Comparison of ENCODE assay signal across 12 mouse cellular contexts in genomic region chr13:44503257-44503950, GRCm38 (mm10).
DNase-seq lines count a peak whose midpoint lies in the region; ATAC-seq lines count a peak whose summit lies in the region.
"Had no signal": no experiment of that assay in that cellular context is flagged by ENCODE, and none has a peak within 500 bp of the region (broad histone marks: within the 10 kb centered on the region; RNA-seq: fewer than 3 reads in every experiment).

No protein-coding gene starts in this region.

- intact Hi-C loops in gastrocnemius, postnatal 14 days (cut with DNase I; ENCODE audit: low total_unique reads), result no loop called here
- intact Hi-C loops in left cerebral cortex, postnatal 25 days (cut with DNase I), result no loop called here

- ATAC-seq in lung, embryonic 15.5 days (ENCODE audit: borderline replicate concordance, extremely low read depth, low FRiP score, low TSS enrichment), result no peak; the same call in 1 of the 2 replicates
- peak; percentile 79 for ATAC-seq in intestine, embryonic 16.5 days
- ATAC-seq in stomach, embryonic 14.5 days (ENCODE audit: insufficient number of reproducible peaks, insufficient read depth, low FRiP score, low read depth), result peak; percentile 56; the same call in 1 of the 2 replicates

- no peak overlapping the region for H3K4me3 ChIP-seq in lung, embryonic 15.5 days
- no peak overlapping the region for H3K4me3 ChIP-seq in intestine, embryonic 16.5 days (ENCODE audit: low read length)
- H3K4me3 ChIP-seq in stomach, embryonic 14.5 days (ENCODE audit: low read depth, low read length), result no peak overlapping the region
- H3K4me3 ChIP-seq: neural tube, embryonic 15.5 days had no signal

- no peaks in the 10 kb centered on the region for H3K36me3 ChIP-seq in lung, embryonic 15.5 days
- H3K36me3 ChIP-seq in intestine, embryonic 16.5 days (ENCODE audit: control insufficient read depth, insufficient read depth, low read length), result no peaks in the 10 kb centered on the region
- H3K36me3 ChIP-seq in stomach, embryonic 14.5 days (ENCODE audit: control insufficient read depth, insufficient read depth, low read length), result no peaks in the 10 kb centered on the region
- H3K36me3 ChIP-seq: neural tube, embryonic 15.5 days had no signal

- H3K9ac ChIP-seq in lung, embryonic 15.5 days, result no peak overlapping the region
- H3K9ac ChIP-seq in intestine, embryonic 16.5 days (ENCODE audit: low read depth, low read length), result no peak overlapping the region
- no peak overlapping the region for H3K9ac ChIP-seq in stomach, embryonic 14.5 days (replicated peaks; ENCODE audit: low read depth, low read length)
- H3K9ac ChIP-seq: neural tube, embryonic 15.5 days had no signal

- peak overlapping the region; percentile 50 for H3K27ac ChIP-seq in lung, embryonic 15.5 days
- peak overlapping the region; percentile 79 for H3K27ac ChIP-seq in intestine, embryonic 16.5 days (ENCODE audit: low read length)
- H3K27ac ChIP-seq in stomach, embryonic 14.5 days (ENCODE audit: low read length), result peak overlapping the region; percentile 61
- H3K27ac ChIP-seq: neural tube, embryonic 15.5 days had no signal

- no peak for DNase-seq in lung, postnatal 25 days (ENCODE audit: low spot score)
- peak; percentile 75 for DNase-seq in kidney, postnatal 14 days
- DNase-seq in gastrocnemius, postnatal 14 days, result no peak
- no peak for DNase-seq in left cerebral cortex, postnatal 25 days (ENCODE audit: low spot score in 2 of 2)
- DNase-seq: adrenal gland, adult 8-10 months; lung, adult 2 months; right cerebral cortex, postnatal 25 days had no signal

- H3K9me3 ChIP-seq in lung, embryonic 15.5 days, result no peaks in the 10 kb centered on the region
- H3K9me3 ChIP-seq in intestine, embryonic 16.5 days (ENCODE audit: control insufficient read depth, low read length), result no peaks in the 10 kb centered on the region
- H3K9me3 ChIP-seq in stomach, embryonic 14.5 days (ENCODE audit: control insufficient read depth, low read depth, low read length), result no peaks in the 10 kb centered on the region
- H3K9me3 ChIP-seq: neural tube, embryonic 15.5 days had no signal

- no peak overlapping the region for H3K4me2 ChIP-seq in lung, embryonic 15.5 days
- no peak overlapping the region for H3K4me2 ChIP-seq in intestine, embryonic 16.5 days (ENCODE audit: low read depth, low read length)
- 0 out of 2 replicates have a peak overlapping the region, but pooled peaks have one; percentile 7 for H3K4me2 ChIP-seq in stomach, embryonic 14.5 days (replicated peaks; ENCODE audit: low read depth, low read length)
- H3K4me2 ChIP-seq: neural tube, embryonic 15.5 days had no signal

- no peaks in the 10 kb centered on the region for H3K27me3 ChIP-seq in lung, embryonic 15.5 days
- H3K27me3 ChIP-seq in intestine, embryonic 16.5 days (replicated peaks; ENCODE audit: control insufficient read depth, insufficient read depth, low read length), result no peaks in the 10 kb centered on the region
- no peaks in the 10 kb centered on the region for H3K27me3 ChIP-seq in stomach, embryonic 14.5 days (ENCODE audit: control insufficient read depth, insufficient read depth, low read length)
- H3K27me3 ChIP-seq: CH12.LX had no signal

- 58% methylated on average over 15 of the region's 15 CpGs for WGBS in lung, embryonic 15.5 days
- WGBS in intestine, embryonic 16.5 days, result 59% methylated on average over 15 of the region's 15 CpGs
- WGBS in stomach, embryonic 14.5 days, result 47% methylated on average over 15 of the region's 15 CpGs

- peaks cover 25% of the 10 kb centered on the region for H3K4me1 ChIP-seq in lung, embryonic 15.5 days
- H3K4me1 ChIP-seq in intestine, embryonic 16.5 days (ENCODE audit: control insufficient read depth, insufficient read depth, low read length), result peaks cover 21% of the 10 kb centered on the region
- H3K4me1 ChIP-seq in stomach, embryonic 14.5 days (ENCODE audit: control insufficient read depth, insufficient read depth, low read length), result peaks cover 17% of the 10 kb centered on the region
